Mouse (Mus musculus) erythroblast, embryonic 14.5 days (primary cell): ENCODE data around the gene Negr1.

Experiments
- GATA1 ChIP-seq: IDR thresholded peaks from 2 replicates; pipeline ENCODE4 v1.6.1; 2012; ENCODE audit warnings: low read length, inconsistent platforms, mixed read lengths
- TAL1 ChIP-seq: IDR thresholded peaks from 3 replicates; pipeline ENCODE4 v1.6.1; 2012; ENCODE audit warnings: low read length, inconsistent platforms, mixed read lengths

GRCm38 (mm10) chr3:157036016-157036415 is 474.4 kb downstream of the Negr1 start:
- TF ChIP-seq TAL1 (no peak), GATA1 (no peak)
